Mouse (Mus musculus) urinary bladder, adult 2 months (tissue): ENCODE results near the gene Cbx7. TPM values are rescaled to one million over a fixed set of nuclear protein-coding genes. Genes with fewer than 3 reads are reported as not detected.

Experiments
- DNase-seq: peaks from one replicate; pipeline ENCODE4 v3.0.0; 2022; ENCODE audit warnings: low spot score
- polyA plus RNA-seq: library from polyadenylated mRNA; depleted of rRNA; stranded (reverse); fragments of >200 nt; gene quantifications from 2 replicates; pipeline ENCODE4 v1.2.3, GENCODE M21; 2012; rRNA removed

Gene Cbx7
- polyA plus RNA-seq: 57.3 and 57.6 TPM in 2 replicates

DNA sequence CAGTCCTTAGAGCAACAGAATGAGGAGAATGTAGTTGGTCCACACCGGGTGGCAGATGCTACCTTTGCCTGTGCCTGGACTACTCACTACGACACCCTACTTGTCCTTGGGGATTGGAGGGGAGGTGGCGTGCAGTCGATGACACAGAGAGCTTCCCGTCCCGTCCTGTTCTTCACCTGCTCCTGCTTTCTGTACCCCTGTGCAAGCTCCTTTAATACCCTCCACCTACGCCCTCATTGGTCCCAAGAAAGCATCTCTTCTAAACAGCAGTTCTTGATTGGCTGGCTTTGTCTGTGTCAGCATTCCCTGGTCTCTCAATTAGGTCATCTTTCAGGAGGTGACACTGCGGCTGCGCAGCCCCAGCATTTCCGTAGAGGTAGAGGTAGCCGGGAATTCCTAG is at the start of gene Cbx7:
Cbx7 (minus strand) TSS at position 180 of the 400 bp plus-strand sequence.
- DNase-seq: no peak

DNA sequence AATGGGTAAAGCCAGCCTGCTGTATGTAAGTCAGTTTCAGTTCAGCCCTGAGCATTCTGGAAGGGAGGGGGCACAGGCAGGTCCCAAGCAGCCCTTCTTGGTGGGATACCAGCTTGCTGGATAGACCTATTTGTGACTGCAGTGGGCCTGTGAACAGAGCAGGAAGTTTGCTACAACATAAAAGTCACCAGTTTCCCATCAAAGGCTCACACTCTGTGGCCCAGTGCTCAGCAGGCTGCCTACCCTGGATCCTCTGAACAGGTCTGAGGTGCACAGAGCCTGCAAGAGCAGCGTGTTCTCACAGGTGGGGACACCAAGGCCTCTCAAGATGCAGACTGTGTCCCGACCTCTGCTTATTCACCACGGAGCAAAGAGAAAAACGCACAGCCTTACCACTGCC is 49.6 kb upstream of the Cbx7 start:
- no peak for DNase-seq

DNA sequence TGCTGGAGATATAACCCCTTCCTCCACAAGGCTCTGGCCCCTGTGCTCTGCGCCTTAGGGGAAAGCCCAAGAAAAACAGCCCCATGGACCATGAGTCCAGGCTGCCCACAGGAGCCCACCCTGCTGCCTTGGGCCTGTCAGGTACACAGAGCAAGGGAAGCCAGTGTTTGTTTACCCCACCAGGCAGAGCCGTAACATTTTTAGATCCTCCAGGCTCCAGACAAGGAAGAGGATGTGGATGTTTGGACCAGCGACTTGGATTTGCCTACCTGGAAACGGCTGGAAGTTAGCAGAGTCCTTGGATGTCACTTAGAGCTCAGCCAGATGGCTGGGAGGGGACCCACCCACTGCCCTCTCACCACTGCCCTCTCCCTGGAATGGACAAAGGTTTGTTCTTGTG is 48.7 kb upstream of the Cbx7 start:
- DNase-seq: no peak

DNA sequence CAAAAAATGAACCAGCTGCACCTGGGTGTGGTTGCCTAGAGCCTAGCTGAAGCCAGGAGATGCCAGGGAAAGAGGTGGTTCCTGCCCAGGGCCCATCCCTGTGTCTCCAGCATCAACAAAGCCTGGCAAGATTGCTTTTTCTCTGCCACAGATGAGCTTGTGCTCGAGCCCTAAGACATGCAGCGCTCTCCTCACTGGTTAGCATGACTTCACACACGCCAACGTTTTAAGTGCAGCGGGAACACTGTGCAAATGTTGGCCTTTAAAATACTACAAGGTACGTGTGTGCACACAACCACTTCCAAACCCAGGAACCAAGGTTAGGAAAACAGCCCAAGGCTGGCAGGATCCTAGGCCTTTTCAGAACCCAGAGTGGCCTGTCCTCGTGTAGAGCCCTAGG is 48.3 kb upstream of the Cbx7 start:
- no peak for DNase-seq

DNA sequence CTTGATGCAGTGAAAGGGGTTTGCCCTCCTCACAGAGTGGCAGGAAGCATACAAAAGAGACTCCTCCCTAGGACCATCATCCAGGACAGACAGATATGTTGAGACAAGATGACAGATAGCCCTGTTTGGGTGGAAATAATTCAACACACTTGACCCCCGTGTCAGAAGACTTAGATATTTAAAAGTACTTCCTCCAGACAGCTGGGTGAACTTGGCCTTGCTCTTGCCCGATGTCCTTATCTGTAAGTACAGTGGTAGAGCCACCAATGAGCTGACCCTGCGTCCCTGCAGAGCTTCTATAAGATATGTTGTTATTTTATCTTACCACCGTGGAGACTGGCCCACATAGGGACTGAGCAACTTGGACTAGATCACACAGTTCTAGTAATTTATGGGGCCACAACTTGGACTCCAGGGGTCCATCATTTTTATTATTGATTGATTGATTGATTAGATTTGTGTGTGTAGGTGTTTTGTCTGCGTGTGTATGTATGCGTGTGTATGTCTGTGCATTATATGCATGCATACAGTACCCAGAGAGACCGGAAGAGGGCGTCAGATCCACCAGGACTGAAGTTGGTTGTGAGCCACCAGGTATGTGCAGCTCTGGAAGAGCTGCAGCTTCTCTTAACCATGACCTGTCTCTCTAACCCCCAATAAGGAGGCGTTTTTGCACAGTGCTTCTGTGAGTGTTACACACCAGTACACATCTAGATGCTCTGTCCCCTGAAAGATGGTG is 45.8 kb upstream of the Cbx7 start:
- DNase-seq: no peak

DNA sequence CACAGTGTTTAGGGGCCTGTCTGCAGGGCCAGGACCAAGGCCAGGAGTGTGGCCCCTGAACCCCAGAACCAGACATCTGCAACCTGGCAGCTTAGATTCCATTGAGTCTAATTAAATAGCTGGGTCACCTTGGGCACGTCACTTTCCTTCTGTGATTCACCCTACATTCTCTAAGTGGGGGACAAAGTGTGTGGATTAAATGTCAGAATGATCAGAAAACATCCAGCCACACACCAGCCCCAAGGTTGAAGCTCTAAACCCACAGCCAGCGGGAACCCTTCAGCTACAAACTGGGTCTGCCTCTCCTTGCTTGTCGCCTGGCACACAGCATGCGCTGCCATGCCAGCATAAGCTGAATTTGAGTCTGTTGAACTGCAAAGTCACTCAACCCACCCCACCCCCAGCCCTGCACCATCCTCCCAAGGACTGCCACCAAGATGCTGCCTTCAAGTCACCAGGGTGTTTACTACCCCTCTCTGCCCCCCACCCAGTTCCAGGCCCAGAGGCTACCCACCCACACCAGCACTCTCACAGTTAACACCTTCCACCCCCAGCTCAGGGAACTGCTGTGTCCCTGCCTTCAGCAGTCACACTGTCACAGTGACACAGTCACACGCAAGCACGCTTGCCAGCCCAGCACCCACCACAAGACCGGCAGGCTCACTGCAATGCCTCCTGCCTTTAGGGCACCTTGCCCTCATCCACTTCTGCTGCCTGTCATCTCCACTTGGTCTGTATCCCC is 44.5 kb upstream of the Cbx7 start:
- no peak for DNase-seq

DNA sequence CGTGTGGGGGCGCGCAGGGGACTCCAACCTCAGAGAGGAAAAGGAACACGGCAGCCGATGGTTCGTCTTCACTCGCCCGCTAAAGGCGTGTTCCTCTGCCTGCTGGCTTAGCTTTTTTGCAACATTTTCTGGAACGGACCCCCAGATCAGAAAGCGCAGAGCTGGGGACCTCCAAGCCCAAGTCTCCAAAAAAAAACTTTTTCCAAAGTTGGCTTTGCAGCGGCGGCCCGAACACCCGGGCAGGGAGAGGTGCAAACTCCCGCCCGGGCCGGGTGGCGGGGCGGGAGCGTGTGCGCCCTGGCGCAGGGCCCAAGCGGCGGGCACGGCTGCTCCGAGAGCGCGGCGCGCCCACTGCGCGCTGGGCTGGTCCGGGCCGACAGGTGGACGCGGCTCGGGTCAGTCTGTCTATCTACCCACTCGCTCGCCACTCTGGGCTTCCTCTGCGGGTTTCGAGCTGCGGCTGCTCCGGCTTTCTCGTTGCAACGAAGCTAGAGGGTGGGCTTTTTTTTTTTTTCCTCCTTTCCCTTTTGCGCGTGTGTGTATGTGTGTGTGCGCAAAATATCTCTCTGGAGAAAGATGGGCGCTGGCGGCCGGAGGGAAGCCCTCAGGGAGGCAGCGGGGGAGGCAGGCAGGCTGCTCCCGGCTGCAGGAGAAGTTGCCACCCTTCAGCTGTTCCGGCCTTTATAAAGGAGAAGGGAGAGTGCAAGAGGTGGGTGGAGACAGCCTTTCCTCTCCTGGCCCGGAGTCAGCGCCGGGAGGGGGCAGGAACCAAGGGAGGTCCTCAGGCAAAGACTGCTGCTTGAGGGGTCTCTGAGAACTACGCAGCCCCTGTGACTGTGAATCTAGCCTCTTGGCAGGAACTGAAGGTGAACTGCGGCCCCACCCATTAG is 43.6 kb upstream of the Cbx7 start, which contains the start of gene Pdgfb:
Pdgfb (minus strand) TSS at position 657 of the 890 bp plus-strand sequence.
- DNase-seq: no peak

DNA sequence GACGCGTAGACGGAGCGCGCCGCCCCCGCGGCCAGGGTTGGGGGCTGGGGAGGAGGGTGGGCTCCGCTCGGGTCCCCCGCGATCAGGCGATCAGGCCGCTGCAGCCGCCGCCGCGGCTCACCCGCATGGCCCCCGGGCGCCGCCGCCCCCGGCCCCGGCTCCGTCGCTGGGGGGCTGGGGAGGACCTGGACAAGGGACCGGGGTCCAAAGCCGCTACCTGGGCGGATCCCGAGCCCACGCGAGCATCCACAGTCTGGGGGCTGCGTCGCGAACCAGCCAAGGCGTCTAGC is 43.1 kb upstream of the Cbx7 start:
- no peak for DNase-seq

DNA sequence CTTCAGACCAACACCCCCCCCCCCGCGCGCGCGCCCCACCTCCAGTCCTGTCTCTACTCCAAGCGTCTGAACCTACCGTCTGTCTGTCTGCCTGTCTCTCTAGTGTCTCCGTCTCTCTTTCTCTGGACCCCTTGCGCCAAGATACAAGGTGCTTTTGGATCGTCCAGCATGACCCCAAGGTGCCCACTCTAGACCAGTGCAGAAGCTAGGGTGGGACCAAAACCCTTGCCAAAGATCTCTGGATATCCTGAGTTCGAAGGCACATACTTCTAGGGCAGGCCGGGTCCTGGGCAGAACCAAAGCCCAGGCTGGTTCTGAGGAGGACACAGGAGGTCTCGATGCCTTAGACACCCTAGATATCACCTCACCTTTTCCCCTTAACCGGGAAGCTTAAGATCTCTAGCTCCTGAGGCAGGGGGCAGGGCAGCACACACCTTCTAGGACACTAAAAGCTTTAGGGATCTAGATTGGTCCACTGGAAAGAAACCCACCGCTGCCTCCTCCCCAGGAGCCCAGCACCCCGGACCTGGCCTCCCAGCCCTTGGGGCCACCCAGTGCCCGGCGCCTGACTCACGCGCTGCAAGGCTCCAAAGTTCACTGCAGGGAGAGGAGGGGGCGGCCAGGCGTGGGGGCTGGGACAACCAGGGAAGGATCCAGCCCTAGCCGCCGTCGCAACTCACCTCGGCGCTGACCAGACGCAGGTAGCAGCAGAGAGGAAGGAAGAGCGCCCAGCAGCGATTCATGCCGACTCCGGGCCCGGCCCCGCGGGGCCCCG is 42.5 kb upstream of the Cbx7 start:
- DNase-seq: no peak

DNA sequence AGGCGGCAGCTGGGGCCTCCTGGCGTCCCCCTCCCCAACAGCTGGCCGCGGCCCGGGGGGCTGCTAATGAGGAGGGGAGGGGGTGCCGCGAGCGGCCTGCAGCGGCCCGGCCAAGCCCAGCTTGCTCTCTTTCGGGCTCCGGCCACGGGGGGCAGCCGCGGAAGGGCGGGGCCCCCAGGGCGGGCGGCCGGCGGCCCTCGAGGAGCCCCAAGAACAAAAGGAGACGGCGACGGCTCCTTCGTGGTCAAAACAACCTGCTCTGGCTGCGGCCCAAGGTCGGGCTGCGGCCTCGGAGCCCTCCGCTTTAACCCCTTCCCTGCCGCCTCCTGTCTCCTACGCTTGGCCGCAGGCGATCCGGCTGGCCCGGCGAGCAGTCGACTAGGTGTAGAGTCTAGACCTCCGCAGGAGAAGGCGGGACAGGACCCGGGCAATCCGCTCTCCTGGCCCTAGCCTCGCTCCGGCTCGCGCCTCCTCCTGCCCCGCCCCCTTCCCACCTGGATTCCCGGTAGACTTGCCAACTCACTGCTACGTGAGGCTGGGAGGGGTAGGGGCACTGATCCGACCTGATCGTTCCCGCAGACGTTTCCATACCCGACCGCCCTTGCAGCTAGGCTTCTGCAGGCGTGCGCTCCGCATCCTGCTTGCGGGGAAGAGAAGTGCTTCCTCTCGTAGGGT is 41.7 kb upstream of the Cbx7 start:
- peak; percentile 50 for DNase-seq

DNA sequence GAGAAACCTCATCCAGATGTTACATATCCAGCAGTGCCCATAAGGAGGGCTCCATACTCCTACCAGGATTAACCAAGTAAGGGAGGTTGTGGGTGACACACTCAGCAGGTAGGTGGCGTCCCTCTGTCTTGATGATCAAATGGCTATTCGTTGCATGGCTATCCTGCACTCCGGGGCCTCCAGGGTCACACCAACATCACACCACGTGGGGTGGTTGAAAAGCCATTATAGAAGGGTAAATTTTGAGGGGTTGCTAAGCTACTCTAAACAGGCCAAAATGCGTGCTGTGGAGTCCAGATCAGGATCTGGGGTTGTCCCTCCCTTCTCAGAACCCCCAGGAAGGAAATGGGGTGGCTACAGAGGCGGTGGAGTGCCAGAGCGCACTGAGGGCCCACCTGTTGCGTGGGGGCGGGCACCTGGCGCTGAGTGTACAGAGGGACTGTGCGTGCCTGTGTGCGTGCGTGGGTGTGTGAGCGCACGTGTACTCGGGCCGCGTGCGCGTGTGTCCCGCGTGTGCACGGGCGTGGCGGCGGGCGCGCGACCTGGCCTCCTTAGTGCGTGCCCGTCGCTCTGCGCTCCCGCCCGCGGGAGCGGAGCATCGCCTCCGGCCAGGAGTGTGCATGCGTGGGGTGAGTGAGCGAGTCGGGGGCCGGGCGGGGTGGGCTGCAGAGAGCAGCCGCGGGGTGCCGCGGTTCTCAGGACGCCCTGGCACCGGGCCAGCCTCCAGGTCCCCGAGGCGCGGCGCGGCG is 41.0 kb upstream of the Cbx7 start:
- DNase-seq: no peak

DNA sequence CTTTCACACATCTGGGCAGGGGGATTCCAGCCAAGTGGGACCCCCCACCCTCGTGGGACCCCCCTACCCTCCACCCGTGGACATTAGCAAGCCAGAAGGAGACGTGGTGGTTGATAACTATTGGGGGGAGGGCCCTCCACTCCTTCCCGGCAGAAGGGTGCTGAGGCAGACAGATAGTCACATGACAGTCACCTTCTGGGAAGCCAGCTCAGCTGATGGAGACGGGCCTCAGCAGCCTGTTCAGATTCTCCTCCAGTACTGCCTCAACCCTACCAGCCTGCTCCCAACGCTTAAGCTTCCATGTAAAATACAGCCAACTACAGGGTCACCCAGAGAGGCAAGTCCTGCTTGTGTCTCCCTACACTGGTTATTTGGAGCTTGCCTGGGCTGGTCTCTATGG is 40.3 kb upstream of the Cbx7 start:
- DNase-seq: no peak

DNA sequence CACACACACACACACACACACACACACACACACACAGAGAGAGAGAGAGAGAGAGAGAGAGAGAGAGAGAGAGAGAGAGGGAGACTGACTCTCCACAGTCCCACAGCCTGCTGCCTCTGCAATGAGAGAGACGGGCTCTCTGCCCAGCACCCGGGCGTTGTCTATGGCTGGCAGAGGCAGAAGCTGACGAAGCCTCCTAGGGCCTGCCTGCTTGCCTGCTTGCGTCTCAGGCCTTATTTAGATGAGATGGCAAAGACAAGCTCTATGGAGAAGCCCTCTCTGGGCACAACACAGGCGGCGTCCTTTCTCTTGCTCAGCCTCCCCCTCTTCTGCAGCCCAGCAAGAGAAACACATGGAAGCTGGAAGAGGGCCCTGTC is 39.3 kb upstream of the Cbx7 start:
- DNase-seq: no peak

DNA sequence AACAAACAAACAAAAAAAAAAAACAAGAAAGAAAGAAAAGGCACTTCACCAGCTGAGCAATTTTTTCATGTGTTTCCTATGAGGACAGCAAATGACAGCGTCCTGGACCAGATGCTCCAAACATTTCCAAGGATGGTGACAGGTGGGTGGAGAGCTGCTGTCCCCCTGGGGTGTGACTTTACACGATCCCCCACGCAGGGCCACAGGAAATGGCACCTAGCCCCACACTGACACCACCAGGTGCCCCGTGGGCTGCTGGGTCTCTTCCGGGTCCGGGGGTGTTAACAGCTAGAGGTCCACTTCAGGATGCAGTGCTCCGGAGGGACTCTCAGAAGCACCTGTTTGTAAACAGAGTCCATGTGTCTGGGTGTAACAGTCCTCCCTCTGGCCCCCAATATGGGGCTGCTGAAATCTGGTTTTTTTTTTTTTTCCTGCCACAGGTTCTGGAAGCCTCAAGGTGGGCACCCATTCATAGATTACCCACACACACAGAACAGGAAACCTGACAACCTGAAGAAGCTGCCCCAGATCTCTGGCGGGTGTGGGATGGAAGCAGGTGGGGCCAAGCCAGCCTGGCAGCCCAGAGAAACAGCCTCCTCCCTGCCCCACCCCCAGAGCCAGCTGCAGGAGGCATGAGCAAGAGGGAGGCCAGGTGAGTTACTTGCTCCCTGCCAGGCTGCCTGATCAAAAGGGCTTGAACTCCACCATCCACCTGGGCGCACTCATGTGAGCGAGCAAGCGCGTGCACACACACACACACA is 38.7 kb upstream of the Cbx7 start:
- DNase-seq: no peak

DNA sequence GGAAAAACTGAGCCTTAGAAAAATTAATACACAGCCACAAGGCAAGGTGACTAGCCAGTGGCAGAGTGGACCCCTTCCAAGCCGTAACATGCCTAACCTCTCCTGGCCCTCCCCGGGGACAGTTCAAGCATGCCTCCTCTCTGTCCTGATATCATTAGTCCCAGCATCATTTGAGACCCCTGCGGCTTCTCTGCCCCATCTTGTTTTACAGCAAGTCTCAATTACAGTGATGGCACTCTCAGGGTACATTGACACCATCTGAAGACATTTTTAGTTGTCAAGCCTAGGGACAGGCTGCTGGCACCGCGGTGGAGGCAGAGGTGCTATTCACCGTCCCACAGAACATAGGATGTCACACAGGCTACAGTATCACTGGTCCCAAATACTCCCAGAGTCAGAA is 37.5 kb upstream of the Cbx7 start:
- DNase-seq: no peak

DNA sequence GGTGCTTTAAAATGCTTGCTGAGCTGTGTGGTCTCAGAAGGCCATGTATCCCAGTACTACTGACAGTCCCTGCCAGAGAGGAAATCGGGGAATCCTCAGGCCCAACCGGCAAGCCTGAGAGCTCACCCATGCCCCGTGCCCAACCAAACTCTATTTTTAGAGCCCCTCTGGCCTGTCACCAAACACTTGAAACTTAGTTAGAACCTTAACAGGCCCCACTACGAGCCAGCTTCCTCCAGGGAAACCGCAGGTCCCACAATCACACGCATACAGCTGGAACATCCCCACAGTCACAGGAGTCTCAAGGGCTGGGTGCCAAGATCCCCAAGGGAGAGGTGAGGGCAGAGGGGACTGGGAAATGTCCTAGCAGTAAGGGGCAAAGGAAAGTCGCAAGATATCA is 35.2 kb upstream of the Cbx7 start:
- DNase-seq: no peak

DNA sequence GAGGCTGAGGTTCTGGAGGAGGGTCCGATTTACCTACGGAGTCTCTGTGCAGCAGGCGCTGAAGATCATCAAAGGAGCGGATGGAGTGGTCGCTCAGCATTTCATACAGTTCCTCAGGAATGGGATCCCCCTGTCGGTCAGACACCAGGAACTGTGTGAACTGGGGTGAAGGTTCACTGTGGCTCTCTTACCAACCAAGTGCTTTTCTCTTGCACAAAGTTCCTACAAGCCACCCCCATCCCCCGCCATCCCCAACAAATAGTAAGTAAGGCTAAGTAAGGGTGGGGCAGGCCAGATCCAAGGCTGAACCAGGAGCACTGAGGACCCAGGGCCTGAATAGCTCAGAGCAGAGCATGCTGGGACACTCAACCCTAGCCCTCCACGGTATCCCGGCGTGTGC is 34.5 kb upstream of the Cbx7 start:
- DNase-seq: no peak

DNA sequence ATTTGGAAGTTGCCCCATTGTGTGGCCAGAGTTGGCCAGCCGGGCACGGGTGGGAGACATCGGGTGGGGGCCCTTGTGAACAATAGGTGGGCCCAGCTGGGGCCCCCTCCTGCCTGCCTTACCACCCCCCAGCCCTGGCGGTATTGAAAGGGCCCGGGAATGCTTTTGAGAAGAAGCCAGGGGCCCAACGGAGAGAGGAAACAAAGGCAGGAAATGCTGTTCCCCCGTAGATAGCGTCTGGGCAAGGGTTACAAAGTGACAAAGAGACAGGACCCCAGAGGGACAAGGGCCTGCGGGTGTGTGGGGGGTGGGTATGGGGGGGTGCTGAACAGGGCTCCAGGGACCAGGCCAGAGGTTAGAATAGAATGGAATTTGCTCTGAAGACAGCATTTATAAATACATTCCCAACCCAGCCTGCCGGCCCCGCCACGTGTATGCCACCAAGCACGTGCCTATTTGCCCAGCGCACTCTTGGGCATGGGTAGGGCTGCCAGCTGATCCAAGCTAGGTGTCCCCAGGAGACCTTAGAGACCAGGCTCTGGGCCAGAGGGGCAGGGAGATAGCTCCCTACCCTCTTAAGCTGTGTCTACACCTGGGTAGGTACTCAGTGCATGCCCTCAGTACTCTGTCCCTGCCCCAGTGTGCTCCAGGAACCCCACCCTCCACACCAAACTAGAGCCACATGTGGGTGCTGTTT is 33.9 kb upstream of the Cbx7 start:
- no peak for DNase-seq

DNA sequence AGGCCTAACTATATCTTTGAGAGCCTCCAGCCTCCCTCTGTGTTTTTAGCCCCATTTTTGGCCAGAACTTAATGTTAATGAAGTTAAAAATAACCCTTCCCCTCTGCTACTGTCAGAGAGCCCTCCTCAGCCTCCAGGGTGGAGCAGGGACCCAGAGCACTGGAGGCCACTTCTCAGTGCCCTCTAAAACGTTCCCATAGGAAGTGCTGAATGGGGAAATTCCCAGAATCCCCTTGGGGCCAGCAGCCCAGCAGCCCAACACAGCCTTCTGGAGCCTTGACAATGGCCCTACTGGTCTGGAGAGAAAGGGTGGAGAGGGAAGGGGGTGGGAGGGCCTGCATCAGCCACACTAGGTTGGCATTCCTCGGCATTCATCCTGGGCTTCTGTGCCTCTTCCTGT is 32.7 kb upstream of the Cbx7 start:
- DNase-seq: no peak
